Mouse (Mus musculus): ENCODE measurements around the gene Adss.
"Not testable (repeated sequence)": the region's sequence is repeated elsewhere in the genome, so short reads cannot be mapped to it uniquely, and the experiment has no call there.

- not testable (repeated sequence) for TF ChIP-seq POLR2A (IDR thresholded peaks at IDR 0.05; ENCODE audit: borderline replicate concordance, low read depth, low read length)
- peak; percentile 21; the same call in 1 of the 2 replicates for TF ChIP-seq CTCF (IDR thresholded peaks at IDR 0.05; ENCODE audit: low read depth, low read length)
These were observed 49.5 kb upstream of the Adss start for GRCm38 (mm10) chr1:177845812-177846211.
